Mouse (Mus musculus) cortical plate, adult 2 months (tissue): Measurements from ENCODE around the gene Sestd1.

ENCODE experiments used
- CTCF ChIP-seq: fragments of 200-500 bp; IDR thresholded peaks from 2 replicates; pipeline ENCODE4 v1.5.1; 2011; ENCODE audit warnings: mild to moderate bottlenecking, control low read depth, low read length; ENCODE audit not compliant: insufficient read depth; ENCODE audit errors: extremely low read depth
- POLR2A ChIP-seq: fragments of 200-500 bp; IDR thresholded peaks from 2 replicates; pipeline ENCODE4 v1.6.1; 2011; ENCODE audit warnings: mild to moderate bottlenecking, low read length, control low read depth; ENCODE audit not compliant: insufficient read depth; ENCODE audit errors: extremely low read depth

- TF ChIP-seq CTCF (no peak), POLR2A (no peak)
Observed at GRCm38 (mm10) chr2:77175411-77175810, 105.0 kb downstream of the Sestd1 start.
